Mouse (Mus musculus): Measurements from ENCODE around the gene Sri. TPM values are rescaled to one million over a fixed set of nuclear protein-coding genes. Genes with fewer than 3 reads are reported as not detected.

Gene Sri
- 6.3 TPM for polyA plus RNA-seq (2014; fragmentation: Illumina TruSeq; extraction: RNeasy Lipid Tissue Mini Kit (QIAGEN cat#74804); ENCODE audit: low read depth, low replicate concordance)

DNA sequence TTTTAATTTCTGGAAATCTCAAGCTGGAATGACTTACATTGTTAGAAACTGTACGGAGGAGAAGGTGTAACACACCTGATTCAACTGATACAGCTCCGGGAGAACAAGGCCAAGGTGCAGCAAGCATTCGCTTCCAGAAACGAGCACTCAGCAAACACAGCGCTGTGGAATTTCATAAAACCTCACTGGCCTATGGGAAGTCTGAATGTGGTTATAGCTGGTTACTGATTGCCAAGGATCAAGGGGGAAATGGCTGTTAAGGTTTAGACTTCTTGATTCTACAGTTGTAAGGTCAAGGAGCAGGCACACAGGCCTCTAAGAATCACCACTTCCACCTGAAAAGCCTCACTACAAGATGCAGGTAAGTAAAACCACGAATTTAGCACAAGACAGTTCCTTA is at the start of gene Sri:
Gene Sri, plus strand, starts transcription at position 224 of the 400 bp plus-strand sequence.

Other genes with a start within 250 kb of the Sri start
- 2.2 TPM for gene Steap4, start 85.6 kb upstream of the Sri start, polyA plus RNA-seq (2014; fragmentation: Illumina TruSeq; extraction: RNeasy Lipid Tissue Mini Kit (QIAGEN cat#74804); ENCODE audit: low read depth, low replicate concordance)